Mouse (Mus musculus) liver, postnatal 0 days (tissue): Measurements from ENCODE around the gene Ddx1. TPM values are rescaled to one million over a fixed set of nuclear protein-coding genes. Genes with fewer than 3 reads are reported as not detected.

Source experiments
- ATAC-seq: fragments of 200-750 bp; cut with Nextera tagmentation; 2 replicates; pipeline ENCODE4 v1.8.0; 2017; ENCODE audit warnings: mild to moderate bottlenecking, moderate library complexity
- DNase-seq: peaks from one replicate; pipeline ENCODE4 v3.0.0-alpha.2; 2016
- H3K27ac ChIP-seq: fragments of 300-500 bp; sonication (generic); 2 replicates; pipeline ENCODE4 v1.5.1; 2014; ENCODE audit warnings: antibody characterized with exemption, moderate library complexity, mild to moderate bottlenecking, low read depth
- H3K27me3 ChIP-seq: fragments of 300-500 bp; sonication (generic); 2 replicates; pipeline ENCODE4 v1.6.1; 2014; ENCODE audit warnings: low read length, control low read depth, mixed read lengths; ENCODE audit not compliant: insufficient read depth
- H3K36me3 ChIP-seq: fragments of 300-500 bp; sonication (generic); replicated peaks from 2 replicates; pipeline ENCODE4 v1.6.1; 2014; ENCODE audit warnings: mild to moderate bottlenecking, control low read depth, low read length, moderate library complexity, mixed read lengths; ENCODE audit not compliant: insufficient read depth
- H3K4me1 ChIP-seq: fragments of 300-500 bp; sonication (generic); 2 replicates; pipeline ENCODE4 v1.6.1; 2014; ENCODE audit warnings: antibody characterized with exemption, mild to moderate bottlenecking, control low read depth; ENCODE audit not compliant: insufficient read depth
- H3K4me2 ChIP-seq: fragments of 300-500 bp; sonication (generic); 2 replicates; pipeline ENCODE4 v1.6.1; 2014; ENCODE audit warnings: low read depth, mild to moderate bottlenecking, low read length, moderate library complexity, mixed read lengths
- H3K4me3 ChIP-seq: fragments of 300-500 bp; sonication (generic); 2 replicates; pipeline ENCODE4 v1.5.1; 2014; ENCODE audit warnings: low read depth, low read length
- H3K9ac ChIP-seq: fragments of 300-500 bp; sonication (generic); replicated peaks from 2 replicates; pipeline ENCODE4 v1.6.1; 2014; ENCODE audit warnings: mild to moderate bottlenecking, moderate library complexity
- H3K9me3 ChIP-seq: fragments of 300-500 bp; sonication (generic); 2 replicates; pipeline ENCODE4 v1.6.1; 2016; ENCODE audit warnings: mild to moderate bottlenecking, control low read depth, low read length, mixed read lengths
- CTCF ChIP-seq: sonication (generic); IDR thresholded peaks from 2 replicates; pipeline ENCODE4 v1.5.1; 2016; ENCODE audit warnings: antibody characterized with exemption, low read depth
- EP300 ChIP-seq: IDR thresholded peaks from 2 replicates; pipeline ENCODE4 v1.6.1; 2016; ENCODE audit warnings: antibody characterized with exemption, low read depth, mild to moderate bottlenecking
- WGBS: fragments of 180-500 bp; shearing (Covaris S2); extraction: QIAGEN DNeasy Blood & Tissue Kit; methylation state at CpG from one replicate; pipeline ENCODE4 v1.1.7; 2014; ENCODE audit not compliant: insufficient replicate concordance; 5-methylcytosine and 5-hydroxymethylcytosine counted together
- polyA plus RNA-seq: library from polyadenylated mRNA; unstranded; fragments of >200 nt; fragmentation: Nextera tagmentation; extraction: Ambion mirVana; gene quantifications from 2 replicates; pipeline ENCODE4 v1.2.1, GENCODE M21; 2015

Ddx1 gene
- 46.5 and 48.0 TPM in 2 replicates for polyA plus RNA-seq

DNA sequence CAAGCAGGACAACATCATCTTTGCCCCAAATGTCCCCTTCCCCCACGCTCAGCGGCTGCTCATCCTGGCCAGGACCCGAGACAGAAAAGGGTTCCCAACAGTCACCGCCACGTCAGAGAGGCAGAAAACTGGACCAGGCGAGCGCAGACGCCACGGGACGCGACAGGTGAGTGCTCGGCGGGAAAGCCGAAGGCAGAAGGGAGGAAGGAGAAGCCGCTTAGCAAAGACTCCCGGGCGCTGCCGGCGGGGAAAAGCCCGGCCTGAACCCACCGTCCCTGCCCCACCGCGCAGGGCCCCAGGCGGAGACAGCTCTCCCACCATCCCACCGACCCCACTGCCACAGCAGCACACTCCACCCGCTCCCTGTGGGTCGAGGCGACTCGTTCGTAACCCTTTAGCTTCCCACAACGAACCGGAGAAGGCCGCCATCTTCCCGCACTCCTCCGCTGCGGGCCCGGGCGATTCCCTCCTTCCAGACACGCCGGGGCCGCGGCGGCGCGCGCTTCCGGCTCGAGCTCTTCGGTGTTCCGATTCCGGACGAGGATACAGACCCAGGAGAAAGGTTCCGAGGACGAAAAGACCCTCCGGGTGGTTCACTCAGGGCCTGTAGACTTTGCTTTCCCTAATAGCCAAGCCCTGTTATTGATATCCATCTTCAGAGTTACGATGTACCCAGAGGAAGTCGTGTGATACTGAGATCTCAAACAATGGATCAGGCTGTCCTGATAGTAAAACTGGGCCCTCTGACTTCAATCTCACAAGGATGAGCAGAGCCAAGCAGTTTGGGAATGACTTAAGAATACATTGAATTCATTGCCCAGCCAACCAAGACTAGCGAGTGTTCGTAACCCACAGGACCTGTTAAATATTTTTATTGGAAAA is at the start of gene Ddx1:
Ddx1 (minus strand) TSS at position 523 of the 882 bp plus-strand sequence.
- Histone ChIP-seq H3K27me3 (no peaks in the 10 kb centered on the region), H3K9ac (peak within 1 kb of the TSS; percentile 94), H3K4me3 (peak within 1 kb of the TSS; percentile 85), H3K4me2 (peak within 1 kb of the TSS; percentile 77), H3K27ac (peak within 1 kb of the TSS; percentile 88), H3K9me3 (no peaks in the 10 kb centered on the region), H3K4me1 (peaks cover 5% of the 10 kb centered on the region), H3K36me3 (peaks cover 7% of the 10 kb centered on the region)
- 3% methylated on average over 59 of the region's 59 CpGs for WGBS
- DNase-seq (peak; percentile 83), ATAC-seq (peak; percentile 98)
- TF ChIP-seq EP300 (no peak), CTCF (no peak)

DNA sequence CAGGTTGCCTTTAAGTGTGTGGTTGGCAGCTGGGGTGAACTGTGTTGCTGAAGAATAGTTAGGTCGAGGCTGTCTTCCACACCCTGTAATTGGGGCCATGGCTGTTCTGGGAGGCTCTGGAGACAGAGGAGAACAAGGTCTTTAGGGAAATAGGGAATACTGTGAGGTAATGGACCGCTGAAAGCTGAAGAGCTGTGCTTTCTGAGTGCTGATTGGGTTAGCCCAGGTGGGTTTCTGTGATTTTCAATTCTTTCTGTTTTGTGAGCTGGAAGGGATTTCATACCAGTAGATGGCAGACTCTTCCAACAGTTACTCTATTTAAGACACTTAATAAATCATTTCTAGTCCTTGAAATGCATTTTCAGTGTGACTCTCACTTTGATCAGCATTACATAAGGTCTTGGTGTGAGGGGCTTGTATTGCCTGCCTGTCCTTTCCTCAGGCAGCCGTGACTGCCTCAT is 44.4 kb upstream of the Ddx1 start:
- Histone ChIP-seq H3K36me3 (peaks cover 10% of the 10 kb centered on the region), H3K4me1 (no peaks in the 10 kb centered on the region), H3K9me3 (no peaks in the 10 kb centered on the region), H3K9ac (no peak overlapping the region), H3K27me3 (no peaks in the 10 kb centered on the region), H3K27ac (no peak overlapping the region), H3K4me3 (no peak overlapping the region), H3K4me2 (no peak overlapping the region)
- TF ChIP-seq CTCF (no peak), EP300 (no peak)
- DNase-seq (no peak), ATAC-seq (no peak)
- WGBS, result 71% methylated on average over 3 of the region's 3 CpGs

DNA sequence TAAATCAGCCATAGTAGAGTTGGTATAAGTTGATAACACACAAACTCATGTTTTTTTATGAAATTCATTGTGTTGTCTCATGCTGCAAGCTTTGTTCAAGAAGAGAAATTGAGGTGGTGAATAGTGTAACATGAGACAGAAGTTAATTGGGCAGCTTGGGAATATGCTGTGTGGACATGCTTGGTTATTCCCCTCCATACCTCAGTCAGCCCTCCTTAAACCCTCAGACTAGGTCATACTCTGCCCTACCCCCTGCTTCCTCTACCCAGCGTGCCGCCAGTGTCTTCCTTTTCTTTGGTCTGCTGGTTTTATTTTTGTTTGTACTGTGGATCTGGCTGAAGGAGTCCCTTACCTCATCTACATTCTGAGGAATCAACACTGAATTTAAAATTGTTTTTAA is 42.4 kb upstream of the Ddx1 start:
- 73% methylated on average over 2 of the region's 2 CpGs for WGBS

DNA sequence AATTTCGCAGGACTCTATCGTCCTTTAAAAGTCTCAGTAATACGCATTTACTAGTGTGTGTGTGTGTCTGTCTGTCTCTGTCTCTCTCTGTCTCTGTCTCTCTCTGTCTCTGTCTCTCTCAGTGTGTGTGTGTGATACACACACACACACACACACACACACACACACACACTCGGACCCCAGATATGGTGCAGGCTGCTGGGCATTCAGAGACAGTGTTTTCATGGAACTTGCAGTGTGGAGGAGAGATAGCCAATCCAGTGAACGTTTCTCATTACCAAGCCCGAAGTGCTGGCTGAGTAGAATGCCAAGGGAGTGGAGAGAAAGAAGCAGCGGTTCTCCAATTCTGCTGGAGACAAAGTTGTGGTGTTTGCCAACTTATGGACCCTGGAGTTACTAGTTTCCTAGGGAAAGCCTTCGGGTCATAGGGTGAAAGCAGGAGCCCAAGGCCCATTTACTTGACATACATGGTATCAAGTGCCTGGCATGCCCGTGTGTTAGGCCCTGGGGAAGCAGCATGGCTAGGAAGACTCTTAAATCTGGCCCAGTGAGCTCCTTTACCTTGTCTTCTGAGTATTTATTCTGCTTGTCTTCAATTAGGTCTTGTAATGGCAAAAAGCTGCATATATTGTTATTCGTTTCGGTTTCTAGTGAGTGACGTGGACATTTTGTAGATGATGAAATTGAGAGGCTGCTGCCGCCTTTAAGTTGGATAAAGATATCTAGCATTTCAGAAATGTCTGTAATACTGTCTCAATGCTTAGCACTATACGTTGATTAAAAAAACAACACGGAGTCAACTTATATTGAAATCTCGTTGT is 20.8 kb upstream of the Ddx1 start:
- Histone ChIP-seq H3K4me2 (peak overlapping the region; percentile 80), H3K9me3 (no peaks in the 10 kb centered on the region), H3K4me1 (peaks cover 13% of the 10 kb centered on the region; the same call in 1 of the 2 replicates), H3K27ac (no peak overlapping the region), H3K9ac (peak overlapping the region; percentile 87), H3K4me3 (peak overlapping the region; percentile 89), H3K27me3 (no peaks in the 10 kb centered on the region), H3K36me3 (0 out of 2 replicates have a peak, but pooled peaks cover 7% of the 10 kb centered on the region)
- ATAC-seq (peak; percentile 30; the same call in 1 of the 2 replicates), DNase-seq (no peak)
- WGBS, result 44% methylated on average over 16 of the region's 16 CpGs
- TF ChIP-seq EP300 (no peak), CTCF (no peak)

More for the DNA sequence above, 42.4 kb upstream of the Ddx1 start:
- Histone ChIP-seq H3K4me3 (no peak overlapping the region), H3K9ac (no peak overlapping the region), H3K27me3 (no peaks in the 10 kb centered on the region), H3K27ac (no peak overlapping the region), H3K36me3 (peaks cover 10% of the 10 kb centered on the region), H3K4me1 (no peaks in the 10 kb centered on the region), H3K9me3 (no peaks in the 10 kb centered on the region), H3K4me2 (no peak overlapping the region)
- ATAC-seq (no peak), DNase-seq (no peak)
- TF ChIP-seq CTCF (no peak), EP300 (no peak)

DNA sequence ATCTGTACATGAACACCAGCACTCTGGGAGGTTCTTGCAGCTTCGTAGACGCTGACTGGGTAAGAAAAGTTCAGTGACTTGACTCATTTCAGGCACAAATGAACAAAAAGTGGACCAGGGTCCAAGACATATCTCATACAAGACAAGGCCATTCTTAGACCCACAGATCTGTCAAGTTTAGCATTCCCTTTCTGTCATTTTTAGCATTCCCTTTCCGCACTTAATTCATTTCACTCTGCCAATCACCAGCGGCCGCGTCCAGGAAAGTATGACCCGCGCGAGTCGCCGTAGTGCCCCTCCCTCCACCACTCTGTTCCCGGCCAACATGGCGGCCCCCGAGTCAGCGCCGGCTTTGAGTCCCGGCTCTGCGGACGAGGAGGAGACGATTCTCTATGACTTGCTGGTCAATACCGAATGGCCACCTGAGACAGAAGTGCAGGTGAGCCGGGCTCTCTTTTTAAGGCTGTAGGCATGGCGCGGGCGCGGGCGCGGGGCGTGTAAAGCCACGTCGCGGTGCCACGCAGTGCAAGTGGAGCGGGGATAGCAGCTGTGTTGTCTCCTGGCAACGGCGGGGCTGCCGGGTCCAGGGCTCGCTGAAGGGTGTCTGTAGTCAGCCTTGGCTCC is 19.9 kb upstream of the Ddx1 start, which contains the start of gene Nbas:
Nbas (plus strand) TSS at position 308 of the 624 bp plus-strand sequence.
- TF ChIP-seq EP300 (no peak), CTCF (no peak)
- DNase-seq (peak; percentile 84), ATAC-seq (peak; percentile 95)
- H3K4me2 ChIP-seq, result peak within 1 kb of the TSS; percentile 80
- peak within 1 kb of the TSS; percentile 89 for H3K4me3 ChIP-seq
- peak within 1 kb of the TSS; percentile 41; the same call in 1 of the 2 replicates for H3K27ac ChIP-seq
- H3K9ac ChIP-seq, result peak within 1 kb of the TSS; percentile 87
- 4% methylated on average over 38 of the region's 38 CpGs for WGBS
- 0 out of 2 replicates have a peak, but pooled peaks cover 6% of the 10 kb centered on the region for H3K36me3 ChIP-seq
- H3K9me3 ChIP-seq, result no peaks in the 10 kb centered on the region
- peaks cover 13% of the 10 kb centered on the region; the same call in 1 of the 2 replicates for H3K4me1 ChIP-seq
- no peaks in the 10 kb centered on the region for H3K27me3 ChIP-seq
